Mouse (Mus musculus) midbrain, embryonic 10.5 days (tissue): ENCODE measurements at regions not wholly inside any gene's neighbourhood (a gene's known extent, or its start where the extent isn't known, plus 50 kb on each side); places are given as distances from the start of the nearest gene placed in this dataset.
"Not testable (repeated sequence)": the region's sequence is repeated elsewhere in the genome, so short reads cannot be mapped to it uniquely, and the experiment has no call there.

Experiments
- DNase-seq: peaks from one replicate; pipeline ENCODE4 v3.0.0-alpha.2; 2017; ENCODE audit warnings: low spot score
- H3K27ac ChIP-seq: fragments of 300-500 bp; sonication (generic); replicated peaks from 2 replicates; pipeline ENCODE4 v1.5.1; 2016; ENCODE audit warnings: mild to moderate bottlenecking
- H3K27me3 ChIP-seq: fragments of 300-500 bp; sonication (generic); 2 replicates; pipeline ENCODE4 v1.6.1; 2016; ENCODE audit warnings: low read depth, mild to moderate bottlenecking; ENCODE audit not compliant: poor library complexity, severe bottlenecking
- H3K36me3 ChIP-seq: fragments of 300-500 bp; sonication (generic); 2 replicates; pipeline ENCODE4 v1.6.1; 2016; ENCODE audit warnings: mild to moderate bottlenecking, moderate library complexity
- H3K4me1 ChIP-seq: fragments of 300-500 bp; sonication (generic); 2 replicates; pipeline ENCODE4 v1.6.1; 2016
- H3K4me3 ChIP-seq: fragments of 300-500 bp; sonication (generic); 2 replicates; pipeline ENCODE4 v1.5.1; 2016; ENCODE audit warnings: mild to moderate bottlenecking, moderate library complexity
- H3K9me3 ChIP-seq: fragments of 300-500 bp; sonication (generic); replicated peaks from 2 replicates; pipeline ENCODE4 v1.6.1; 2016; ENCODE audit warnings: mild to moderate bottlenecking
- WGBS: fragments of 180-500 bp; shearing (Covaris S2); methylation state at CpG from one replicate; pipeline ENCODE4 v1.1.7; 2016; 5-methylcytosine and 5-hydroxymethylcytosine counted together

GRCm38 (mm10) chr12:97218445-97218844, 1040.8 kb downstream of the Galc start:
- no peak overlapping the region for H3K4me3 ChIP-seq
- DNase-seq, result no peak
- no peaks in the 10 kb centered on the region for H3K4me1 ChIP-seq
- 89% methylated on average over 2 of the region's 2 CpGs for WGBS
- H3K27ac ChIP-seq, result no peak overlapping the region
- H3K36me3 ChIP-seq, result no peaks in the 10 kb centered on the region
- H3K9me3 ChIP-seq, result no peaks in the 10 kb centered on the region
- no peaks in the 10 kb centered on the region for H3K27me3 ChIP-seq

- Histone ChIP-seq H3K4me3 (no peak overlapping the region), H3K27ac (no peak overlapping the region), H3K4me1 (no peaks in the 10 kb centered on the region), H3K9me3 (no peaks in the 10 kb centered on the region), H3K27me3 (no peaks in the 10 kb centered on the region), H3K36me3 (no peaks in the 10 kb centered on the region)
- 87% methylated on average over 7 of the region's 7 CpGs for WGBS
- DNase-seq, result no peak
These were observed 1041.7 kb downstream of the Galc start for GRCm38 (mm10) chr12:97217608-97218007.

- no peaks in the 10 kb centered on the region for H3K9me3 ChIP-seq
- 74% methylated on average over 3 of the region's 3 CpGs for WGBS
- H3K4me3 ChIP-seq, result no peak overlapping the region
- H3K27me3 ChIP-seq, result no peaks in the 10 kb centered on the region
- no peak overlapping the region for H3K27ac ChIP-seq
- no peaks in the 10 kb centered on the region for H3K36me3 ChIP-seq
- no peaks in the 10 kb centered on the region for H3K4me1 ChIP-seq
- DNase-seq, result no peak
These were observed 1055.4 kb downstream of the Galc start for GRCm38 (mm10) chr12:97203636-97204389.

GRCm38 (mm10) chr12:97161853-97162252, 1097.4 kb downstream of the Galc start:
- no peak for DNase-seq
- no peaks in the 10 kb centered on the region for H3K9me3 ChIP-seq

GRCm38 (mm10) chr12:97161429-97161828, 1097.8 kb downstream of the Galc start:
- H3K27ac ChIP-seq, result no peak overlapping the region
- WGBS, result 89% methylated on average over 9 of the region's 9 CpGs
- H3K36me3 ChIP-seq, result no peaks in the 10 kb centered on the region
- no peak overlapping the region for H3K4me3 ChIP-seq
- no peaks in the 10 kb centered on the region for H3K4me1 ChIP-seq
- no peaks in the 10 kb centered on the region for H3K9me3 ChIP-seq
- no peak for DNase-seq
- no peaks in the 10 kb centered on the region for H3K27me3 ChIP-seq

More at GRCm38 (mm10) chr12:97161853-97162252, 1097.4 kb downstream of the Galc start:
- Histone ChIP-seq H3K27me3 (no peaks in the 10 kb centered on the region), H3K4me3 (no peak overlapping the region), H3K4me1 (no peaks in the 10 kb centered on the region), H3K27ac (no peak overlapping the region), H3K36me3 (no peaks in the 10 kb centered on the region)

- Histone ChIP-seq H3K36me3 (no peaks in the 10 kb centered on the region), H3K9me3 (no peaks in the 10 kb centered on the region), H3K4me3 (no peak overlapping the region), H3K27ac (no peak overlapping the region), H3K4me1 (no peaks in the 10 kb centered on the region), H3K27me3 (no peaks in the 10 kb centered on the region)
- no peak for DNase-seq
- WGBS, result 85% methylated on average over 4 of the region's 4 CpGs
These were observed 1100.9 kb downstream of the Galc start for GRCm38 (mm10) chr12:97158332-97158731.

- no peak for DNase-seq
- H3K9me3 ChIP-seq, result no peaks in the 10 kb centered on the region
- H3K4me3 ChIP-seq, result no peak overlapping the region
- H3K36me3 ChIP-seq, result no peaks in the 10 kb centered on the region
- no peak overlapping the region for H3K27ac ChIP-seq
- H3K4me1 ChIP-seq, result no peaks in the 10 kb centered on the region
- no peaks in the 10 kb centered on the region for H3K27me3 ChIP-seq
These were observed 1101.5 kb downstream of the Galc start for GRCm38 (mm10) chr12:97157748-97158147.

- 86% methylated on average over 3 of the region's 3 CpGs for WGBS
- Histone ChIP-seq H3K4me1 (no peaks in the 10 kb centered on the region), H3K36me3 (no peaks in the 10 kb centered on the region), H3K27ac (no peak overlapping the region), H3K4me3 (no peak overlapping the region), H3K9me3 (no peaks in the 10 kb centered on the region), H3K27me3 (no peaks in the 10 kb centered on the region)
- no peak for DNase-seq
These were observed 1102.7 kb downstream of the Galc start for GRCm38 (mm10) chr12:97156499-97157110.

- Histone ChIP-seq H3K36me3 (no peaks in the 10 kb centered on the region), H3K9me3 (no peaks in the 10 kb centered on the region), H3K4me1 (no peaks in the 10 kb centered on the region), H3K4me3 (no peak overlapping the region), H3K27me3 (no peaks in the 10 kb centered on the region), H3K27ac (no peak overlapping the region)
- WGBS, result 73% methylated on average over 3 of the region's 3 CpGs
- no peak for DNase-seq
These were observed 1116.5 kb downstream of the Galc start for GRCm38 (mm10) chr12:97142720-97143119.

GRCm38 (mm10) chr12:97137924-97138323, 1121.3 kb downstream of the Galc start:
- H3K27ac ChIP-seq, result no peak overlapping the region
- no peaks in the 10 kb centered on the region for H3K27me3 ChIP-seq
- H3K36me3 ChIP-seq, result no peaks in the 10 kb centered on the region
- H3K4me1 ChIP-seq, result no peaks in the 10 kb centered on the region
- no peaks in the 10 kb centered on the region for H3K9me3 ChIP-seq
- no peak for DNase-seq
- no peak overlapping the region for H3K4me3 ChIP-seq
- WGBS, result 91% methylated on average over 7 of the region's 7 CpGs

- no peaks in the 10 kb centered on the region for H3K36me3 ChIP-seq
These were observed 1129.0 kb downstream of the Galc start for GRCm38 (mm10) chr12:97130276-97130675.

GRCm38 (mm10) chr12:97090577-97091214, 1168.6 kb downstream of the Galc start:
- no peaks in the 10 kb centered on the region for H3K9me3 ChIP-seq
- no peaks in the 10 kb centered on the region for H3K36me3 ChIP-seq
- H3K27me3 ChIP-seq, result no peaks in the 10 kb centered on the region
- DNase-seq, result no peak
- no peaks in the 10 kb centered on the region for H3K4me1 ChIP-seq
- H3K27ac ChIP-seq, result no peak overlapping the region
- H3K4me3 ChIP-seq, result no peak overlapping the region
- 75% methylated on average over 2 of the region's 2 CpGs for WGBS

More at GRCm38 (mm10) chr12:97130276-97130675, 1129.0 kb downstream of the Galc start:
- Histone ChIP-seq H3K9me3 (no peaks in the 10 kb centered on the region), H3K27ac (no peak overlapping the region), H3K4me1 (no peaks in the 10 kb centered on the region), H3K27me3 (no peaks in the 10 kb centered on the region), H3K4me3 (no peak overlapping the region)
- DNase-seq, result peak; percentile 13

- not testable (repeated sequence) for H3K36me3 ChIP-seq, H3K4me3 ChIP-seq, H3K4me1 ChIP-seq, H3K27ac ChIP-seq, DNase-seq, H3K9me3 ChIP-seq, H3K27me3 ChIP-seq
- 87% methylated on average over 13 of the region's 13 CpGs for WGBS
These were observed 1197.8 kb downstream of the Galc start for GRCm38 (mm10) chr12:97061352-97061895.
